Mouse (Mus musculus) lung, embryonic 16.5 days (tissue): Measurements from ENCODE around the gene Olfr2. TPM values are rescaled to one million over a fixed set of nuclear protein-coding genes. Genes with fewer than 3 reads are reported as not detected.
"Not testable (repeated sequence)": the region's sequence is repeated elsewhere in the genome, so short reads cannot be mapped to it uniquely, and the experiment has no call there.

Source experiments
- ATAC-seq: fragments of 200-750 bp; cut with Nextera tagmentation; 2 replicates; pipeline ENCODE4 v1.8.0; 2017; ENCODE audit warnings: low read depth, mild to moderate bottlenecking, moderate library complexity
- H3K27ac ChIP-seq: fragments of 300-500 bp; sonication (generic); 2 replicates; pipeline ENCODE4 v1.5.1; 2014; ENCODE audit warnings: mild to moderate bottlenecking, control low read depth, low read length
- H3K27me3 ChIP-seq: fragments of 300-500 bp; sonication (generic); 2 replicates; pipeline ENCODE4 v1.6.1; 2014; ENCODE audit warnings: low read depth, low read length, mixed read lengths; ENCODE audit not compliant: control insufficient read depth, insufficient read depth
- H3K36me3 ChIP-seq: fragments of 300-500 bp; sonication (generic); 2 replicates; pipeline ENCODE4 v1.6.1; 2014; ENCODE audit warnings: low read length; ENCODE audit not compliant: control insufficient read depth, insufficient read depth
- H3K4me1 ChIP-seq: fragments of 300-500 bp; sonication (generic); replicated peaks from 2 replicates; pipeline ENCODE4 v1.6.1; 2014; ENCODE audit warnings: low read length, mixed read lengths; ENCODE audit not compliant: control insufficient read depth, insufficient read depth
- H3K4me2 ChIP-seq: fragments of 300-500 bp; sonication (generic); 2 replicates; pipeline ENCODE4 v1.6.1; 2014; ENCODE audit warnings: low read depth, low read length, control low read depth
- H3K4me3 ChIP-seq: fragments of 300-500 bp; sonication (generic); 2 replicates; pipeline ENCODE4 v1.5.1; 2014; ENCODE audit warnings: mild to moderate bottlenecking, low read length, control low read depth
- H3K9ac ChIP-seq: fragments of 300-500 bp; sonication (generic); 2 replicates; pipeline ENCODE4 v1.6.1; 2014; ENCODE audit warnings: low read length, control low read depth
- H3K9me3 ChIP-seq: fragments of 300-500 bp; sonication (generic); 2 replicates; pipeline ENCODE4 v1.6.1; 2016; ENCODE audit warnings: low read length; ENCODE audit not compliant: control insufficient read depth
- WGBS: fragments of 180-500 bp; shearing (Covaris S2); extraction: QIAGEN DNeasy Blood & Tissue Kit; methylation state at CpG from one replicate; pipeline ENCODE4 v1.1.7; 2014; 5-methylcytosine and 5-hydroxymethylcytosine counted together
- polyA plus RNA-seq: library from polyadenylated mRNA; unstranded; fragments of >200 nt; fragmentation: Nextera tagmentation; extraction: Ambion mirVana; gene quantifications from 2 replicates; pipeline ENCODE4 v1.2.1, GENCODE M21; 2015

The Olfr2 gene
- polyA plus RNA-seq, 1 experiment from 2014 or later, result not detected

DNA sequence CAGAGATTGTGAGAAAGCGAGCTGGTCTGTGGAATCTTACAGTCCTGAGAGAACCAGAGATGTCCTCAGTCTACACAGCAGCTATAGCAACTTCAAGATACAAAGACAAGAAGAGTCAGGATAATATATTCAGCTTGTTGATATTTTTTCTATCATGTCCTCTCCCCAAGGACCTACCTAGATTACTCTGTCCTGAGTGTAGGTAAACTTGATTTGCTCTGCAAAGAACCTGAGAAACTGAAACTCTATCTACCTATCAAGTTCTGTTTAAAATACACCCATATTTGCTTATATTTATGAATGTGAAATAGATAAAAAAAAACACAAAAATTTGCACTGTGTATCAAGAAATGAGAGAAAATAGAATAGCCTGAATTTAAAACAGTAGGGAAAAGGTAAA is 30.5 kb downstream of the Olfr2 start, which contains the start of gene Olfr711:
TSS of gene Olfr711 (minus strand) at position 101 of the 400 bp plus-strand sequence.
- no peak for ATAC-seq
- Histone ChIP-seq H3K36me3 (no peaks in the 10 kb centered on the region), H3K4me2 (no peak within 1 kb of the TSS), H3K9ac (no peak within 1 kb of the TSS), H3K4me3 (no peak within 1 kb of the TSS), H3K27me3 (no peaks in the 10 kb centered on the region), H3K4me1 (no peaks in the 10 kb centered on the region), H3K9me3 (no peaks in the 10 kb centered on the region), H3K27ac (no peak within 1 kb of the TSS)
- 46% methylated on average over 1 of the region's 1 CpGs for WGBS

DNA sequence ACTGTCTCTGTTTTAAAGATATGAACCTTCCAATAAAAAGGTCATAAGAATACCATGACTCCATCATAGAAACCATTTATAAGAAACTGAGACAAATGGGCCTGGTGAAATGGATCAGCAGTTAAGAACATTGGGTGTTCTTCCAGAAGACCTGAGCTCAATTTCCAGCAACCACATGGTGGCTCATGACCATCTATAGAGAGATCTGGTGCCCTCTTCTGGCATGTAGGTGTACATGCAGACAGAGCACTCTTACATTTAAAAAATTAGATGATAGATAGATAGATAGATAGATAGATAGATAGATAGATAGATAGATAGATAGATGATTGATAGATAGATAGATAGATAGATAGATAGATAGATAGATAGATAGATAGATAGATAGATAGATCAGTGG is 38.4 kb downstream of the Olfr2 start:
- H3K4me2 ChIP-seq, H3K27me3 ChIP-seq, H3K9me3 ChIP-seq, ATAC-seq, H3K36me3 ChIP-seq, H3K27ac ChIP-seq, H3K4me3 ChIP-seq, H3K4me1 ChIP-seq, H3K9ac ChIP-seq: not testable (repeated sequence)

DNA sequence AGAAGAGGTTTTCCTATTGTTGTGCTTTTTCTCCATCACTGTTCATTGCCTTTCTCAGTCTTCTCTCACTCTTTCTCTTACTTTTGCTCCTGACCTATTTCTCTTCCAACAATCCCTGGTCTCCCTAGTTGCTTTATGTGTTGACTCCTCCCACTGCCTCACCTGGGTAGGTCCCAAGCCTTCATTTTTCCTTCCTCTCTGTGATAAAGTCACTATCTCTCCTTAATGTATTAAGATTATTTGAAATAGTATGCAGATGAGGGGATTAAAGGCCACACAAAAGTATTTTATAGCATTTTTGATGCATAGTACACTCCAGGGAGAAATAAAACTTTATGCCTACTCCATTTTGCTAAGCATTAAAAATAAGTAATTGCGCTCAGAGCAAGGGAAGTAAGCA is 42.0 kb downstream of the Olfr2 start, which contains the start of gene Olfr6:
TSS of gene Olfr6 (minus strand) at position 101 of the 400 bp plus-strand sequence.
- Histone ChIP-seq H3K27ac (no peak within 1 kb of the TSS), H3K4me2 (no peak within 1 kb of the TSS), H3K36me3 (no peaks in the 10 kb centered on the region), H3K9ac (no peak within 1 kb of the TSS), H3K9me3 (no peaks in the 10 kb centered on the region), H3K4me1 (no peaks in the 10 kb centered on the region), H3K27me3 (no peaks in the 10 kb centered on the region), H3K4me3 (no peak within 1 kb of the TSS)
- ATAC-seq, result no peak
- 82% methylated on average over 1 of the region's 1 CpGs for WGBS

DNA sequence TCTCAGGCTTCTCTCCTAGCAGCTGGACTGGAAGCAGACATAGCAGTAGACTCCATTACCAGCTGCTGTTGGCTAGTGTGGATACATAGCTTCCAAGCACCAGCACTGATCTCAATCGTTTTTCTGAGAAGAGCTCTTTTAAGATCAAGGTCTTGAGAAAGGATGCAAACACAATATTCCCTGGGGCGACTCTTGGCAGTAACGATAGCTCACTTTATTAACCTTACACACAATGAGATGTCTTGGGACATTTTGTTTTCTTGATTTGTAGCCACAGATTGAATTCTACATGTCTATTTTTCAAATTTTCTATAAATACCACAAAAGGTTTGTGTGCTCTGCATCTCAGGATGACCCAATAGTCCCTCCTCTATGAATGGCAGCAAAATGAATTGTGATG is 57.7 kb downstream of the Olfr2 start, which contains the start of gene Olfr710:
TSS of gene Olfr710 (minus strand) at position 101 of the 400 bp plus-strand sequence.
- H3K4me1 ChIP-seq, result no peaks in the 10 kb centered on the region
- 73% methylated on average over 3 of the region's 3 CpGs for WGBS
- H3K4me2 ChIP-seq, result no peak within 1 kb of the TSS
- H3K9ac ChIP-seq, result no peak within 1 kb of the TSS
- H3K27me3 ChIP-seq, result no peaks in the 10 kb centered on the region
- ATAC-seq, result no peak
- H3K4me3 ChIP-seq, result no peak within 1 kb of the TSS
- no peak within 1 kb of the TSS for H3K27ac ChIP-seq
- no peaks in the 10 kb centered on the region for H3K9me3 ChIP-seq
- no peaks in the 10 kb centered on the region for H3K36me3 ChIP-seq

Other genes with a start within 250 kb of the Olfr2 start
- not detected in 2 replicates for gene Olfr699, start 212.9 kb downstream of the Olfr2 start, polyA plus RNA-seq
- not detected in 2 replicates for gene Olfr700, start 197.2 kb downstream of the Olfr2 start, polyA plus RNA-seq
- gene Olfr701, start 191.9 kb downstream of the Olfr2 start, polyA plus RNA-seq, result not detected in 2 replicates
- gene Olfr702, start 172.2 kb downstream of the Olfr2 start, polyA plus RNA-seq, result not detected in 2 replicates
- gene Olfr703, start 162.7 kb downstream of the Olfr2 start, polyA plus RNA-seq, result not detected in 2 replicates
- gene Olfr704, start 142.9 kb downstream of the Olfr2 start, polyA plus RNA-seq, result not detected in 2 replicates
- gene Olfr705, start 129.2 kb downstream of the Olfr2 start, polyA plus RNA-seq, result not detected in 2 replicates
- not detected in 2 replicates for gene Olfr706, start 117.9 kb downstream of the Olfr2 start, polyA plus RNA-seq
- gene Olfr707, start 104.8 kb downstream of the Olfr2 start, polyA plus RNA-seq, result not detected in 2 replicates
- not detected in 2 replicates for gene Olfr1532-ps1, start 98.1 kb downstream of the Olfr2 start, polyA plus RNA-seq
- not detected in 2 replicates for gene Olfr709-ps1, start 73.9 kb downstream of the Olfr2 start, polyA plus RNA-seq
- gene Olfr710, start 57.8 kb downstream of the Olfr2 start, polyA plus RNA-seq, result not detected in 2 replicates
- not detected in 2 replicates for gene Olfr6, start 42.1 kb downstream of the Olfr2 start, polyA plus RNA-seq
- not detected in 2 replicates for gene Olfr711, start 30.6 kb downstream of the Olfr2 start, polyA plus RNA-seq
- not detected in 2 replicates for gene Olfr713, start 25.1 kb upstream of the Olfr2 start, polyA plus RNA-seq
- gene Olfr714, start 64.9 kb upstream of the Olfr2 start, polyA plus RNA-seq, result not detected in 2 replicates
- not detected in 2 replicates for gene Olfr17, start 87.1 kb upstream of the Olfr2 start, polyA plus RNA-seq
- gene Olfr715b, start 104.3 kb upstream of the Olfr2 start, polyA plus RNA-seq, result not detected in 2 replicates
- gene Olfr715, start 125.0 kb upstream of the Olfr2 start, polyA plus RNA-seq, result not detected in 2 replicates
- not detected in 2 replicates for gene Olfr716, start 132.3 kb upstream of the Olfr2 start, polyA plus RNA-seq
- gene Nlrp14, start 160.9 kb upstream of the Olfr2 start, polyA plus RNA-seq, result not detected in 2 replicates
- gene Rbmxl2, start 203.4 kb upstream of the Olfr2 start, polyA plus RNA-seq, result not detected in 2 replicates